Mouse (Mus musculus) yolk sac, embryonic 10.5 days (tissue): ENCODE data around the gene Selp.

Source experiments
- DNase-seq: peaks from one replicate; pipeline ENCODE4 v3.0.0-alpha.2; 2017; ENCODE audit warnings: low spot score

Selp gene

GRCm38 (mm10) chr1:164178429-164178828 lies 63.4 kb downstream of the Selp start:
- no peak for DNase-seq

- DNase-seq = peak; percentile 26
These were observed 69.2 kb downstream of the Selp start for GRCm38 (mm10) chr1:164184142-164184870.

- no peak for DNase-seq
These were observed 69.8 kb downstream of the Selp start for GRCm38 (mm10) chr1:164184871-164185223.

- DNase-seq = no peak
These were observed 70.3 kb downstream of the Selp start for GRCm38 (mm10) chr1:164185316-164185715.

GRCm38 (mm10) chr1:164187002-164187560 lies 72.0 kb downstream of the Selp start:
- DNase-seq = no peak

GRCm38 (mm10) chr1:164199551-164199950 lies 84.5 kb downstream of the Selp start:
- no peak for DNase-seq
